In genomic region chr9:119266121-119266395, GRCm38 (mm10) we compare ENCODE assay signal across 27 mouse cellular contexts. TPM values are rescaled to one million over a fixed set of nuclear protein-coding genes. Genes with fewer than 3 reads are reported as not detected.
"Had no signal": no experiment of that assay in that cellular context is flagged by ENCODE, and none has a peak within 500 bp of the region (broad histone marks: within the 10 kb centered on the region; RNA-seq: fewer than 3 reads in every experiment).

No protein-coding gene starts in this region.

RNA-seq across cellular contexts. Expression of gene Slc22a13, which starts 57.2 kb away (rescaled TPM):
- total RNA-seq: gastrocnemius, postnatal 10 days; gastrocnemius, postnatal 25 days; gastrocnemius, postnatal 4 days; granulocyte monocyte progenitor cell, adult 5-6 weeks; heart, adult 2 months; heart, postnatal 10 days; heart, postnatal 25 days; heart, postnatal 4 days; layer of hippocampus, adult 18-20 months; layer of hippocampus, adult 8-10 months; left cerebral cortex, adult 18-20 months; left cerebral cortex, postnatal 10 days; left cerebral cortex, postnatal 25 days; left cerebral cortex, postnatal 4 days; liver, adult 2 months had no signal
- polyA plus RNA-seq: heart, embryonic 12.5 days; heart, embryonic 14.5 days; heart, embryonic 16.5 days; hindbrain, embryonic 10.5 days; hindbrain, embryonic 14.5 days; hindbrain, embryonic 16.5 days; intestine, embryonic 14.5 days; intestine, embryonic 16.5 days; limb, embryonic 11.5 days; limb, embryonic 13.5 days; limb, embryonic 15.5 days; liver, embryonic 12.5 days had no signal
